Mouse (Mus musculus) CD4-positive, CD25-positive, alpha-beta regulatory T cell, adult 4 months (primary cell): ENCODE results near the gene 5830473C10Rik. TPM values are rescaled to one million over a fixed set of nuclear protein-coding genes. Genes with fewer than 3 reads are reported as not detected.

Experiments used
- polyA plus RNA-seq, 2 experiments: library from polyadenylated mRNA; unstranded; fragments of 100-300 nt; shearing (Covaris generic); gene quantifications; one replicate each; pipeline ENCODE4 v1.2.1; 2017

5830473C10Rik gene
- polyA plus RNA-seq, 2 experiments from 2014 or later: 0.16 TPM; not detected in 1

Other genes with a start within 250 kb of the 5830473C10Rik start
- gene Ankrd17, start 194.5 kb upstream of the 5830473C10Rik start, polyA plus RNA-seq: 10 to 100 TPM; 44.6 to 53.6 TPM
- gene Gm9958, start 193.9 kb upstream of the 5830473C10Rik start, polyA plus RNA-seq: 1 to 10 TPM; 2.2 to 2.5 TPM
- gene Alb, start 100.2 kb upstream of the 5830473C10Rik start, polyA plus RNA-seq: not detected
- 1 to 10 TPM; 3.0 to 5.1 TPM for gene Afp, start 70.4 kb upstream of the 5830473C10Rik start, polyA plus RNA-seq
- gene Afm, start 42.2 kb upstream of the 5830473C10Rik start, polyA plus RNA-seq: not detected
- 1 to 10 TPM; 2.0 to 2.9 TPM for gene Rassf6, start 79.5 kb downstream of the 5830473C10Rik start, polyA plus RNA-seq
- gene Cxcl5, start 198.3 kb downstream of the 5830473C10Rik start, polyA plus RNA-seq: not detected
- gene Ppbp, start 207.4 kb downstream of the 5830473C10Rik start, polyA plus RNA-seq: not detected
- not detected for gene Pf4, start 211.3 kb downstream of the 5830473C10Rik start, polyA plus RNA-seq
- gene Cxcl3, start 225.0 kb downstream of the 5830473C10Rik start, polyA plus RNA-seq: under 1 TPM in 1 of 2 experiments, not detected in 1; 0.44 TPM
- not detected for gene Cxcl15, start 233.4 kb downstream of the 5830473C10Rik start, polyA plus RNA-seq